Mouse (Mus musculus): Measurements from ENCODE around the gene Nrros. TPM values are rescaled to one million over a fixed set of nuclear protein-coding genes. Genes with fewer than 3 reads are reported as not detected.

Gene Nrros
- polyA plus RNA-seq (2017; shearing (Covaris generic)), result 100 to 1,000 TPM in 1 of 2 experiments, 10 to 100 TPM in 1; 69.0 to 105 TPM

DNA sequence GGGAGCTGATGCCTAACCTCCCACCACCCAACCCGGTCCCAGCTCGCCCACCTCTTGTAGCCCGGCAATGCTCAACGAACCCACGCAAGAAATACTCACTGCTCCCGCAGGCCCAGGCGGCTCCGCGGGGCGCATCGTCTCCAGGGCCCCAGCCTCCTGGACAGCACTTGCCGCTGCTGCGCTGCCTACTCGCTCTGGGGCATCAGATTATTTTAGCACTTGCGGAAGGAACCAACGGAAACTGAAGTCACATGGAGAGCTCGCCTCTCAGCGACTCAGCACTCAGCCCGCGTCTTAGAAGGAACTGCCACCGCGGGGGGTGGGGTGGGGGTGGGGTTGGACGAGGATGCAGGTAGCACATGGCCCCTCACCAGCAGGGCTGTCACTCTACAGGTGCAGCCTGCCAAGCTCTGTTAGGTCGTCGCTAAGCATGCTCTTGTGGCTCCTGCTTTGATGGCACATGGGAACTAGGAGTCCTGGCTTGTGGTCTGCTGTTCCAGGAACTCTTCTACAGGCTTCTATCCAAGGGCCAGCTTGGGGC lies at the start of gene Nrros:
Gene Nrros, minus strand, starts transcription at position 314 of the 541 bp plus-strand sequence.

DNA sequence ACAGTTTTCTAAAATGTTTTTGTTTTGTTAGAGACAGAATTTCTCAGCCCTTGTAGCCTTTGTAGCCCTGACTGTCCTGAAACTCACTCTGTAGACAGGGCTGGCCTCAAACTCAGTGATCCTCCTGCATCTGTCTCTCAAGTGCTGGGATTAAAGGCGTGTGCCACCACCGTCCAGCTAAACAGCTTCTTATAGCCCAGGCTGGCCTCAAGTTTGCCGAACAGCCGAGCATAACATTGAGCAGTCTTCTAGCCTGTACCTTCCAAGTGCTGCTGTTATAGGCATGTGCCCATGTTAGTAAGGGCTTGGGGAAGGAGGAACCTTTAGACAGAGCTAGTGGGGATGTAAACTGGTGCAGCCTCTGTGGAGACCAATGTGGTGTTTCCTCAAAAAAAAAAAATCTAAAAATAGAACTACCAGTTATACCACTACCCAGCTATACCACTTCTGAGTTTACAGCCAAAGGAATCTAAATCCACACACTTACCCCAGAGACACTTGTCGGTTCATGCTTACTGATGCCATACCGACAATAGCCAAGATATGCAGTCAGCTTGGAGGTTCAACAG lies 14.0 kb upstream of the Nrros start, which contains the start of gene Bex6:
Gene Bex6, plus strand, starts transcription at position 491 of the 569 bp plus-strand sequence.

DNA sequence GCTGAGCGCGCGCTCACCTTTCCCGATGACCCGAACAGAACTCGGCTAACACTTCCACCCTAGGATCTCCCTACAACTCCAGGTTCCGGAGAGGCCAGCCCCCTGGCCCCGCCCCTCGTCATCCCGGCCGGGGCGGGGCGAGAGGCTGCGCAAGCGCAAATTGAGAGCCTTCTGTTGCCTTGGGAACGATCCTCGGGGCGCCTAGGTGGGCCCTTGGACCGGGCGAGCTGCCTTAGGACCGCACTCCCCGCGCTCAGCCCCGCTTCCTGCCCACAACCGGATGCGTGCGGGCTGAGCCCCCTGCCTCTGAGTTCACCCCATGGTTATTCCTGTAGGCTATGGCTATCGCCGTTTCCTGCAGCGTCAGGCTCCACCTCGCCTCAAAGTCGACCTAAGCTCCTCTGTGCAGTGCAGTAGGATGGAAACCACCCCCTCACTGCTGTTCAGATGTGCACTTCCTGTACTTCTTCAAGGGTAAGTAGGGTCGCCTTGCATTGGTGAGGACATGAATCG lies 65.7 kb downstream of the Nrros start, which contains the start of the genes Pigx and Cep19:
Gene Pigx, minus strand, starts transcription at position 103 of the 513 bp plus-strand sequence.
Gene Cep19, plus strand, starts transcription at position 163 of the 513 bp plus-strand sequence.

Other genes with a start within 250 kb of the Nrros start
- 1 to 10 TPM in 1 of 2 experiments, not detected in 1; 1.1 TPM for gene Pigz, start 231.7 kb downstream of the Nrros start, polyA plus RNA-seq (2017; shearing (Covaris generic))
- 10 to 100 TPM; 32.8 to 48.4 TPM for gene 0610012G03Rik, start 217.1 kb downstream of the Nrros start, polyA plus RNA-seq (2017; shearing (Covaris generic))
- gene Ncbp2, start 217.1 kb downstream of the Nrros start, polyA plus RNA-seq (2017; shearing (Covaris generic)), result 10 to 100 TPM; 39.9 to 46.7 TPM
- gene Senp5, start 162.3 kb downstream of the Nrros start, polyA plus RNA-seq (2017; shearing (Covaris generic)), result 10 to 100 TPM; 17.2 to 19.6 TPM
- 100 to 1,000 TPM; 124 to 142 TPM for gene Pak2, start 86.3 kb downstream of the Nrros start, polyA plus RNA-seq (2017; shearing (Covaris generic))
- gene Pigx, start 65.9 kb downstream of the Nrros start, polyA plus RNA-seq (2017; shearing (Covaris generic)), result 100 to 1,000 TPM; 161 to 181 TPM
- 10 to 100 TPM; 28.6 to 34.3 TPM for gene Cep19, start 65.8 kb downstream of the Nrros start, polyA plus RNA-seq (2017; shearing (Covaris generic))
- gene Bex6, start 14.2 kb upstream of the Nrros start, polyA plus RNA-seq (2017; shearing (Covaris generic)), result not detected
- gene Fbxo45, start 81.6 kb upstream of the Nrros start, polyA plus RNA-seq (2017; shearing (Covaris generic)), result 10 to 100 TPM; 14.9 to 19.6 TPM
- gene Wdr53, start 81.6 kb upstream of the Nrros start, polyA plus RNA-seq (2017; shearing (Covaris generic)), result 10 to 100 TPM; 22.1 to 22.4 TPM
- gene Smco1, start 105.9 kb upstream of the Nrros start, polyA plus RNA-seq (2017; shearing (Covaris generic)), result under 1 TPM; 0.18 to 0.27 TPM
- gene Rnf168, start 111.9 kb upstream of the Nrros start, polyA plus RNA-seq (2017; shearing (Covaris generic)), result 10 to 100 TPM; 16.5 to 20.2 TPM
- gene Ubxn7, start 166.7 kb upstream of the Nrros start, polyA plus RNA-seq (2017; shearing (Covaris generic)), result 10 to 100 TPM; 20.9 to 21.8 TPM
- not detected for gene Tm4sf19, start 234.9 kb upstream of the Nrros start, polyA plus RNA-seq (2017; shearing (Covaris generic))

All from inflammation-experienced regulatory T-cells (primary cell).